Mouse (Mus musculus) 3134 (cell line): Measurements from ENCODE around the gene Cab39l.
A peak's percentile ranks its signal among the peaks of the same experiment; 100 is the strongest.
"Not testable (repeated sequence)": the region's sequence is repeated elsewhere in the genome, so short reads cannot be mapped to it uniquely, and the experiment has no call there.

Experiments
- DNase-seq: peaks from one replicate; pipeline ENCODE4 v3.0.0-alpha.2; 2011; ENCODE audit warnings: low spot score; ENCODE audit not compliant: insufficient read length; ENCODE audit errors: extremely low read depth

Gene Cab39l

DNA sequence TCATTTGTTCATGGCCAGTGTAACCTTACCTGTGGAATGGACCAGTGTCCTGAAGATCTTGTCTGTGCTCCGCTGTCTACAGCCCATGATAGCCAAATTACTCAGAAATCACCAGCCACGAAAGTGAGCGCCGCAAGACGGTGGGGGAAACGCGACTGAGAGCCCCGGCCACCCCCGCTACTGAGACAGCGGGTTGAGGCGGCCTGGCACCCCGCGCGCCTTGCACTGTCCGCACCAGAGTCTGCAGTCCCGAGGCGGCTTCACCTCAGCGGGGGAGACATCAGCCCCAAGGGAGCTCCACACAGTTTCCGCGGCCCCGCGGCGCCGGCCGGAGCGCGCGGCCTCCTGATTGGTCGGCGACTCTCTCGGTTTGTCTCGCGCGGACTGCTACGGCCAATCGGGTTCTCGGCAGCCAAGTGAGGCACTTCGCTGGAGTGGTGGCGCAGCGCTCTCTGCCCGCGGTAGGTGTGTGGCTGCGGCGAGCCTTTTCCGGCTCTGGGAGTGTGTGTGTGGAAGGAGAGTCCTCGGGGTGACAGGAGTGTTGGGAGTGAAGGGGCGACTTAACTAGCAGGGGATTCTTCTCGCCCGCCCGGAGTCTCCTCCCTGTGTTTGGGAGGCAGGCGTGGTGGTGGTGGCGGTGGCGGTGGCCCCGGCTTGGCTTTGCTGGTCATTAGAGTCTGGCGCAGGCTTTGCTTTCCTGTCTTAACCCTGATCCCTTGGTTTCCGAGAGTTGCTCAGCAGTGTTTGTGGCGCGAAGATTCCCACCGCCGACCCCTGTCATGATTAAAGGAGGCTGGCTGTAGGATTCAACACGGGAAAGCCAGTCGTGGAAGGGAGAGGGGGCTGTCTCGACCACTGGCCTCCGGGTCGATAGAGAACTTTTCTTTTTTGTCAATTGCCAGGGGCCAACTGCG, at the start of gene Cab39l, which contains the start of gene Setdb2:
Cab39l (plus strand) TSS at position 415 of the 914 bp plus-strand sequence.
Setdb2 (minus strand) TSS at position 327 of the 914 bp plus-strand sequence.
- peak; percentile 96 for DNase-seq

DNA sequence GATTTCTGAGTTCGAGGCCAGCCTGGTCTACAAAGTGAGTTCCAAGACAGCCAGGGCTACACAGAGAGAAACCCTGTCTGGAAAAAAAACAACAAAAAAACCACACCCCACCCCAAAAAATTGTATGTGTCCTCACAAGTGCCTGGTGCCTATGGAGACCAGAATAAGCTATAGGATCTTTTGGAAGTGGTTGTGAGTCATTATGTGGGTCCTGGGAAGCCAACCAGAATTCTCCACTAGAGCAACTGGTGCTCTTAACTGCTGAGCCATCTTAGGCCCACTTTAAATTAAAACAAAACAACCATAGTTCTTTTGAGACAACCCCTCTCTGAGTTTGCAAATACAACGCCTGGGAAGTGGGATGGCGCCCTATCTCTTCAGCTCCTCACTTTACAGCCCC, 45.5 kb upstream of the Cab39l start, which contains the start of gene Phf11c:
Phf11c (minus strand) TSS at position 101 of the 400 bp plus-strand sequence.
- no peak for DNase-seq

DNA sequence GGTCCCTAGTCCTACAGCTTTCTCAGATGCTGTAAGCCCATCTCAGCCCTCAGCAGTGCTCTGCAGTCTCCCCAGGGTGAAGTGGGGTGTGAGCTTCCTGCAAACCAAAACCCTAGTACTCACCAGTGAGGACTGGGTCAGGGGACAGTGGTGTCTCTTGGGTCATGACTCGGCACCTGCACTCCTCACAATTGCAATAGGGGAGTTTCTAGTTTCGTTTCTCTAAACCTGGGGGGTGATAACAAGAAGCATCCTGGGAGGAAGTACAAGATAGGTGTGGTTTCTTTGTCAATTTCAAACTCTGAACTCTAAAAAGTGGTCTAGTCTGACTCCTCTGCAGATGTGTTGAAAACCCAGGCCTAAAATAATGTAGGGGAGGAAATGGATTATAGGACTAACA, 43.8 kb upstream of the Cab39l start:
- DNase-seq: no peak

DNA sequence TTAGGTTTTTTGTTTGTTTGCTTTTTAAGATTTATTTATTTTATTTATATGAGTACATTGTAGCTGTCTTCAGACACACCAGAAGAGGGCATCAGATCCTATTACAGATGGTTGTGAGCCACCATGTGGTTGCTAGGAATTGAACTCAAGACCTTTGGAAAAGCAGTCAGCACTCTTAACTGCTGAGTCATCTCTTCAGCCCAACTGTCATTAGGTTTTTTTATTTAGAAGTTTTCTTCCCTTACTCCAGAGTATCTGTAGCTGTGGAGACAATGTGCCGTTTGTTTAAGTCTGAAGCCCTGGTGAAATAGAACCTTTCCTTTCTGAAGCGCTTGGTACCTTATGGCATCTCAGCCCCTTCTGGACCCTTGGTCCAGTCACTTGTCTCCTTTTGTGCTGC, 25.8 kb upstream of the Cab39l start:
- not testable (repeated sequence) for DNase-seq

DNA sequence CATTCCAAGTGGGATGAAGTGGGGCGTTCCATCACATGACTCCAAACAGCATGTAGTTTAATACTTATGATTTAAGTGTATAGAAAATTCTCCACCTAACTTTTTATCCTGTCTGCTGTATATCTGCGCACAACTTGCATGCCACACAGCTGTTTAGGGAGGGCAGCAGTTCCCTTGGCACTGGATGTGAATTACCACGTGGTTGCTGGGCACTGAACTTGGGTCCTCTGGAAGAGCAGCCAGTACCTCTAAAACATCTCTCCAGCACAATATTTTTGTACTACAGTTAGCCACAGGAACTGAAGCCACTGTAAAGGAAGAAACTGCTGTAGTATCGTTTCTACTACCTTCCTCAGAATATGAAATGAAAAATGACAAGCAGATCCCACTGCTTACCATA, 22.6 kb upstream of the Cab39l start:
- no peak for DNase-seq

DNA sequence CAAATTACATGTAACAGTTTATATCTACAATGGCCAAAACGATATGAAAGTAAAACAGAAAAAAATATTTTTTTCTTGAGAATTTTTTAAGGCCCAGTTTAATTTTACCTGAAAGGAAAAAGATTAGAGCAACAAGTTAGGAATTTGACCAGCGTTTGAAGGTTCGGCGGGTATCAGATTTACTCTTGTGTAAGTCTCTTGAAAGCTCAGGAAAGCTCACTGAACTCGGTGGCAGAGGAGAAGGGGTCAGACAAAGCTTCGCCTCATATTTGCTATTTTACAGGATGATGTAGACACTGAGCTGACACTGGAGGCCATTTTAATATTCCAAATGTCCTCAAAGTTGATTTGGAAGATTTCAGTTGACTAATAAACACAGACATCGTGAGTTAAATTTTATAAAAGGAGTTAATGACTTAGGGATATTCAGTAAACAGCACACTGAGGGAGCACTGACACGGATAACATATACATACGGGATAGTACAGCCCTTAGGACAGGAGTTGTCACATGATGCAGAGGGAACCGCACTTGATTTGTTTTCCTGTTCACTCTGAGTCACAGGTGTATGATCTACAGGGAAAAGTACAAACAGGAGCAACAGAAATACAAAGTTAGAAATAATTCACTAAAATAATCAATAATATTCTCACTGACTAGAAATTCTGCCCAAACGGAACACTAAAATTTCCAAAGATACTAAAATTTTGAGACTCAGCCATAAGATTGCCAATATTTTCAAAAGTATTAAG, 17.7 kb upstream of the Cab39l start:
- no peak for DNase-seq

DNA sequence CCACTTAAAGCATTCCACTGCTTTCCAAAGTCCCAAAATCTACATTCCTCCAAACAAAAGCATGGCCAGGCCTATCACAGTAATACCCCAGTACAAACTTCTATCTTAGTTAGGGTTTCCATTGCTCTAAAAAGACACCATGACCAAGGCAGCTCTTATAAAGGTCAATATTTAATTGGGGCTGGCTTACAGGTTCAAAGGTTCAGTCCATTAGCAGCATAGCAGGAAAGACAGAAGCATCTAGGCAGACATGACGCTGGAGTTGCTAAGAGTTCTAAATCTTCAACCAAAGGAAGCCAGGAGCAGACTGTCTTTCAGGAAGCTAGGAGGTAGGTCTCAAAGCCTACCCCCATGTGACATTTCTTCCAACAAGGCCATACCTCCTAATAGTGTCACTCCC, 10.2 kb upstream of the Cab39l start:
- DNase-seq: no peak

DNA sequence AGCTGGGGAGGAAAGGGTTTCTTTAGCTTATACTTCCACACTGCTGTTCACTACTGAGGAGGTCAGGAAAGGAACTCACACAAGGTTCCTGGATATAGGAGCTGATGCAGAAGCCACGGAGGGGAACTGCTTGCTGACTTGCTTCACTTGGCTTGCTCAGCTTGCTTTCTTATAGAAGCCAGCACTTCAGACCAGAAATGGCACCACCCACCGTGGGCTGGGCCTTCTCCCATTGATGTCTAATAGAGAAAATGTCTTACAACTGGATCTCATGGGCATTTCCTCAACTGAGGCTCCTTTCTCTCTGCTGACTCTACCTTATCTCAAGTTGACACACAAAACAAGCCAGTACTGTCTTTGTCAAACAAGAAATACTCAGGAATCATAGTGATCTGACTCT, 6.9 kb upstream of the Cab39l start:
- no peak for DNase-seq

DNA sequence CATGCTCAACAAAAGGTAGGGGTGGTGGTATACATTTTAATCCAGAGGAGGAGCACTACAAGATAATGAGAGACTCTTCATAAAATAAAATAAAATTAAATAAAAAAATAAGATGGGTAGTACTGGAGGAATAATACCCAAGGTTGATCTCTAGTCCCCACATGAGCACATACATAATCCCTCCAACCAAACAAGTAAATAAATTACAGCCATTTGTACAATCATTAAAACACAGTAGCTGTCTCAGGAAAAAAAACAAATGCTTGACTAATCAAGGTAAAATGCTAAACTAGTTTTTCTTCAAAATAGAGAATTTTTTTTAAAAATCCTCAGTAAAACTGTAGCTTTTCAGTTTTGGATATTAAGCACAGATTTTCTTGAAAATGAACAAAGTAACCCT, 5.6 kb upstream of the Cab39l start:
- DNase-seq: no peak

DNA sequence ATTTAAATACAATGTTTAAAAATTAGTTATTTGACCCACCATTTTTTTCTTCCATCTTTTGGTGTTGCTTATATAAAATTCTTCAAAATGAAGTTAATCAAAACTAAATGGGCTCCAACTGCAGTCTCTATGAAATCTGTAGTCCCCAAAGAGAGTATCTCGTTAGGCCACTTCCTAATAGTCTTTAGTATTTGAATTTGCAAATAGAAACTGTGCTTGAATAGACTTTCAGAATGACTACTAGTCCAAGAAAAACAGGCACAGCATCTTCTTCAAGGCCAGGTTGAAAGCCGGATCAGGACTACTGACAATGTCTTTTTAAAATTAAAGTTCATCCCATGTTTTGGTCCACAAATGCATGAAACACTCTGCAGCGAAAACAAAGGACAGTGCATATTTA, 3.4 kb upstream of the Cab39l start:
- DNase-seq: no peak

DNA sequence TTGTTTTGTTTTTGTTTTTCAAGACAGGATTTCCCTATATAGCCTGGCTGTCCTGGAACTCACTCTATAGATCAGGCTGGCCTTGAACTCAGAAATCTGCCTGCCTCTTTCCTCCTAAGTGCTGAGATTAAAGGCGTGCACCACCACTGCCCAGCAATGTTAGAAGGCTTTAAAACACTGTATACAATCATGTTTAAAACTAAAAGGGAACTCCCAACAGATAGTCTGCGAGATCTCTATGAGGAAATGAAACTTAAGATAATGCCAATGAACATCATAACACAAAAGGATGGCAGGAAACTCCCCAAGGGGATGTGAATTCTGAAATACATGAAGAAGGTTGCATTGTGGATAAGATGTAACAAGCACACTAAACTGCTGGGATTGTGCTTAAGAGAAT, 2.3 kb upstream of the Cab39l start:
- DNase-seq: no peak

DNA sequence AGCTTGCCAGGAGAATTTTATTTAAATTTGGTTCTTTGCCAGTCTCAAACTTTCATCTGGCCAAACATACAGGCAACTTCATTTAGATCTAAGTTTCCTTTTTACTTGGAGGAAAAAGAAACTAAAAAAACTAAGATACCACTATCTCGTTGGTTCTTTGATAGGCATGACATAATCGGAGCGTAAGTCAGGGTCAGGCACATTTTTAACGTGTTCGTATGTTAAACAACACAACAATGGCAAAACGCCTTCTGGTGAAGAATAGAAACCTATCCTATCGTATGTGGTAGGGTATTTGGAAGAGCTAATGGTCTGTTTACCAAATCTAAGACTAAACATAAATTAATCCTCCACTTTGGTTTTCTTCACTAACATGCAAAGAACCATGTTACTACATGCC, 733 bp upstream of the Cab39l start:
- peak; percentile 13 for DNase-seq

DNA sequence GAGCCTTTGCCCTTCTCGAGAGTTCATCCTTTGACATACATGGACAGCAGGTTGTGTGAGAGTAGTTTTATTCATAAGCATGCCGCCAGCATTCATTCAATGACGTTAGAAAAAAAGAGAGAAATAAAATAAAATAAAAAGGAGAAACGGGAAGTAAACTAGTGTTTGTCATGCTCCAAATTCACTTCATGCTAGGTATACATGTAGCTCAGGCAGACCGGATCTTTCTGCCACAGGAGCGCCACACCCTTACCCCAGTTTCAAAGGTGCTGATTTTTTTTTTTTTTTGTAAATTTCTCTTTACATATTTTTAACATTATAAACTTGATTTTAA, 667 bp downstream of the Cab39l start:
- no peak for DNase-seq

DNA sequence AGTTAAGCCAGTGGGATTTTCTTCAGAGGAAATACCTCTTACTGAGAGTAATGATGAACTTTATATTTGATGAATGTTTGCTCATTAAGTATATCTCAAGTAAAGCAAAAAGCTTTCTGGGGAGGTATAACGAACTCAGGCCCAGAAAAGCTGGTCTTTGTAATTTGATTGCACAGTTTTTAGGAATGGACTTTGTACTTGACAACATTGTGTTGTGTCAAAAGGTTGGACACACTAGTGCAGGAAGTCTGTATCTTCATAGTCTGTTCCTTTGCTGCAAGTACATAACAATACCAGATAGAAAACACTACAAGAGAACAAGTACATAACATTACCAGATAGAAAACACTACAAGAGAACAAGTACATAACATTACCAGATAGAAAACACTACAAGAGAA, 4.6 kb downstream of the Cab39l start:
- DNase-seq: no peak

DNA sequence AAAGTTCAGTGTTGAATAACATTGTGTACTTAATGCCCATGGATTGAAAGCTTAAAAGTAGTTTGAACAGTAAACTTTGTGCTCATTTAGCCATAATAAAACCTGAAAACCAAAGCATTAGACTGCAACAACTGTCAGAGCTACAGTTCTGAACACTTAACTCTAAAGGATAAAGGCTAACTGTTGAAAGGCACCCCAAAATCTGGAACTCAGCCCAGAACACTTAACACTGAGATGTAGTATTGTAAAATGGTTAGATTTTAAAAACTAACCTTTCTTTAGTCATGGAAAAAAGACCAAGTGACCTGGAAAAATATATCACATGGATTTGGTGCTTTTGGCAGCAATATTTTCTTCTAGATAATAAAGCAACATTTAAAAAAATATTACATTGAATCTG, 7.2 kb downstream of the Cab39l start:
- DNase-seq: no peak

DNA sequence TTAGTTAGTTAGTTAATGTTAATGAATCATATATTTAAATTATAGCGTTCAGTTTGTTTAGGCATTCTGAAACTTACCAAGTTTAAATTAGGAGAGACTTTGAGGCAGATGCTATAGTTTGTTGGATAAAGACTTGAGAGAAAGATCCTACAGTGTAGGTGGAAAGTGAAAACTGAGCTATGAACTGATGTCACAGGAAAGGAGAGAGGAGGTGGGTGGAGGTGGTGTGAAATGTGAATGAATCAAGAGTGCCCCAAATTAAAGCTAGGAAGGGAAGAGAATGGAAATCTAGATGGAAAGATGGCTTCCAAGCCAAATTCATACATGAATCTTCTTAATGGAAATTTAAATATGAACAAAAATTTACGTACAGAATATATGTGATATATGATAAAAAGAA, 25.7 kb downstream of the Cab39l start:
- DNase-seq: no peak

DNA sequence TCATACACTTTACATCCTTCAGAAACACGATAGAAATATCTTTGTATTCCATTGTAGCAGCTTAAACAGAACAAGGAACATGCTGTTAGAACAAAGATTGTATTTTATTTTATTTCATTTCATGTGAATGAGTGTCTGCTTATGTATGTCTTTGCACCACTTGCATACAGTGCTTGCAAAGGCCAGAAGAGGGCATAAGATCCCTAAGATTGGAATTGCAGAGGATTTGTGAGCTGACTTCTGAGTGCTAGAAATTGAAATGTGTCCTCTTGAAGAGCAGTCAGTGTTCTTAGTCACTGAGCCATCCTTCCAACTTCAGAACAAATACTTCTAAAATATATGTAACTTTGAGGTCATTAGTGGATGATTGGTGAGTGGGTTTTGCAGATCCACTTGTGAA, 27.0 kb downstream of the Cab39l start:
- DNase-seq: peak; percentile 1

DNA sequence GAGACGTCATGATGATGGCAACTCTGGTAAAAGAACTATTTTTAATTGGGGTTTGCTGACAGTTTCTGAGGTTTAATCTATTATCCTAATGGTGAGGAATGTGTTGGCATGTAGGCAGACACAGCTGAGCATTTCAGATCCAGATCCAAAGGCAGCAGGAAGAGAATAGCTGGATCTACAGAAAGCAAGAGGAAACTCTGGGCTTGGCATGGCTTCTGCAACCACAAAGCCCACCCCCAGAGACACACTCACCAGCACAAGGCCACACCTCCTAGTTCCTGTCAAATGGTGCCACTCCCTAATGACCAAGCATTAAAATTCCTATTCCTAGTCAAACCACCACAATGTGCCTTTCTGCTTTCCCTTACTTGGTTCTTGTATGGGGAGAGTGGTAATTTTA, 30.0 kb downstream of the Cab39l start:
- DNase-seq: peak; percentile 60

DNA sequence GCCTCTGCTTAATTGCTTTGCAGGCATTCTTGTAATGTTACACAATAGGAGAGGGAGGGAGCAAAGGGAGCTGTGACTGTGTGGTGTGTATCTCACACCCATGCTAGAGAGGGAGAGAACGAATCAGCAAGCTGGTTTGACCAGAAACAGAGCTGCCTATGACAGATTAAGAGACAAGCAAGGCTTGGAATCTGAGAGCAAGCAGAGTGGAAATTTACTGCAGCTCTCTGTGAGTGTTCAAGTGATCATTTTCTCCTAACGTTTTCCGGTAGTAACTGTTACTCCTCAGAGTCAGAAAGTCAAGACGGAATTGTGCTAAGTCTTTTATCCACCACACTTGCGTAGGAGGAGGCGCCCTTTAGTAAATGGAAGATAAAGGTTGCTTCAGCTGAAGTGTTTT, 37.9 kb downstream of the Cab39l start:
- no peak for DNase-seq

DNA sequence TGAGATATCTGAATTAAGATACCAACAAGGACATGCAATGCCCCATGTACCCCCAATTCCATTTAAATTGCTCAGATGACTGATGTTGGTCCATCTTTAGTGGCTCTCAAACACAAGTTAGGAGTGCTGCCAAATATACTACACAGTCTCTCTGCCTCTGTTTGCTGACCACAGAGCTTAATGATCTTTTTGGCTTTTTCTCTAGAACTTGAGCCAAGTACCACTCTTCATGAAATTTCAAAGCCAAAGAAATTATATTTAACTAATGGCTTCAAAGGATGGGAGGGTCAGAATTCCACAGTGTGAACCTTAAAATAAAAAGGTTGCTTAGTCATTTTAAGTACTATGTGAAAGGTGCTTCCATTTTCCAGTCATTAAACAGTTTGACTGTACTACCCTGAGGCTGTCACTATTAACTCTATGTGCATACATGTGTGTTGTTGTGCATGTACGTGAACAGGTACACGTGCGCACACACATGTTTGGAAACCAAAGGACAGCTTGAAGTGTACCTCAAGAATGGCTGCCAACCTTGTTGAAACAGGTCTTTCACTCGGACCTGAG, 44.6 kb downstream of the Cab39l start:
- no peak for DNase-seq

DNA sequence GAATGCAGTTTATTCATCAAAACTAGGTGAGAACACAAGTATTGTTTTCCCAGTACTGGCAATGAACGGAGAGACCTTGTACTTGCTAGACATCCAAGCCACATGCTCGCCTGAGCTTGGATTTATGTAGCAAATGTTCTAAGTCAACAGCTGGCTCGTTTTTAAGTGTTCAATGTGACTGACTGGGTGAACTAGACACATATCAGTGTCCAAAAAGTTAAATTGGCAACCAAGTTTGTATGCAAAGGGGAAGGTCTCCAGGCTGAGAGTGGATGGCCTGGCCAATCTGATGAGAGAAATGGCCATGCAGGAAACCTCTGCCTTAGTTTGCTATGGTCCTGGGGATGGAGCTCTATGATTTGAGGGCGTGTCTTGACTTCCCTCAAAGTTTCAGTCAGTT, 51.6 kb downstream of the Cab39l start:
- DNase-seq: no peak

DNA sequence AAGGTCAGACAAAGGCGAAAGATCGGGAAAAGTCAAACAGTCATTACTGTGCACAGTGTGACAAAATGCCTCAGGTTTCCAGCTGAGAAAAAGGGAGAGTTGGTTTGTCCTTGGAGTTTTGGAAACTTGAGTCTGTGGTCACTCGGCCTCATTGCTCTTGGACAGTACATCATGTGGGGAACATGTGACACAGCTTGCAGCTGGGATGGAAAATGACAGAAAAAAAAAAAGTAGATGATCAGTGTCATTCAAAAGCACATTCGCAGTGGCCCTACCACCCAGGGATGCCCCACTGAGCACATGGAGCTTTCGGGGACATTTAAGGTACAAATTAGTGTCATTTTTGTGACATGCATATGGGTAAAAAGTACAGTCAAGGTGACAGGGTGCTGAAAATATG, 57.2 kb downstream of the Cab39l start:
- no peak for DNase-seq
